Mouse (Mus musculus) adrenal gland (tissue): ENCODE results near the gene Dhdds.

ENCODE experiments used
- intact Hi-C: fragments of 180-260 bp; cut with DNase I; formaldehyde crosslinking; loops from one replicate; pipeline ENCODE4 v1.15.1; 2025

Gene Dhdds

GRCm38 (mm10) chr4:133958884-133959283 is 41.8 kb downstream of the Dhdds start:
- intact Hi-C loops: no loop called here

- intact Hi-C loops: no loop called here
Measured at GRCm38 (mm10) chr4:133956358-133956757, 44.4 kb downstream of the Dhdds start.

GRCm38 (mm10) chr4:133946736-133947135 is 54.0 kb downstream of the Dhdds start:
- intact Hi-C loops: no loop called here

- intact Hi-C loops: no loop called here
Measured at GRCm38 (mm10) chr4:133943791-133944190, 56.9 kb downstream of the Dhdds start.

- intact Hi-C loops: no loop called here
Measured at GRCm38 (mm10) chr4:133942679-133943078, 58.0 kb downstream of the Dhdds start.

GRCm38 (mm10) chr4:133941576-133941975 is 59.1 kb downstream of the Dhdds start:
- intact Hi-C loops: no loop called here

- intact Hi-C loops: no loop called here
Measured at GRCm38 (mm10) chr4:133940386-133941260, 60.1 kb downstream of the Dhdds start.

- intact Hi-C loops: no loop called here
Measured at GRCm38 (mm10) chr4:133938077-133938476, 62.6 kb downstream of the Dhdds start.

GRCm38 (mm10) chr4:133931785-133932184 is 68.9 kb downstream of the Dhdds start:
- intact Hi-C loops: no loop called here

GRCm38 (mm10) chr4:133931349-133931748 is 69.4 kb downstream of the Dhdds start:
- intact Hi-C loops: no loop called here

GRCm38 (mm10) chr4:133929278-133929670 is 71.4 kb downstream of the Dhdds start:
- intact Hi-C loops: loop anchor here (5.0 kb wide), 1 partner anchor 33 kb away; no protein-coding TSS in a partner anchor

- intact Hi-C loops: loop anchor here (5.0 kb wide), 1 partner anchor 34 kb away; no protein-coding TSS in a partner anchor
Measured at GRCm38 (mm10) chr4:133928576-133929277, 72.0 kb downstream of the Dhdds start.

GRCm38 (mm10) chr4:133925204-133925603 is 75.5 kb downstream of the Dhdds start:
- intact Hi-C loops: loop anchor here (5.0 kb wide), 1 partner anchor 37 kb away; no protein-coding TSS in a partner anchor

- intact Hi-C loops: no loop called here
Measured at GRCm38 (mm10) chr4:133923743-133924142, 77.0 kb downstream of the Dhdds start.
